Mouse (Mus musculus) kidney, postnatal 0 days (tissue): Measurements from ENCODE around the gene Eml3. TPM values are rescaled to one million over a fixed set of nuclear protein-coding genes. Genes with fewer than 3 reads are reported as not detected.

ENCODE experiments used
- ATAC-seq: fragments of 200-750 bp; cut with Nextera tagmentation; replicated peaks from 2 replicates; pipeline ENCODE4 v1.8.0; 2017; ENCODE audit warnings: low read depth, moderate number of reproducible peaks, moderate TSS enrichment, moderate library complexity; ENCODE audit not compliant: low FRiP score
- DNase-seq: peaks from one replicate; pipeline ENCODE4 v3.0.0-alpha.2; 2016; ENCODE audit warnings: low spot score
- H3K27ac ChIP-seq: fragments of 300-500 bp; sonication (generic); 2 replicates; pipeline ENCODE4 v1.5.1; 2014; ENCODE audit warnings: mild to moderate bottlenecking
- H3K27me3 ChIP-seq: fragments of 300-500 bp; sonication (generic); 2 replicates; pipeline ENCODE4 v1.6.1; 2014; ENCODE audit warnings: low read length, mixed read lengths; ENCODE audit not compliant: insufficient read depth
- H3K36me3 ChIP-seq: fragments of 300-500 bp; sonication (generic); 2 replicates; pipeline ENCODE4 v1.6.1; 2014; ENCODE audit warnings: low read length, mixed read lengths; ENCODE audit not compliant: insufficient read depth
- H3K4me1 ChIP-seq: fragments of 300-500 bp; sonication (generic); replicated peaks from 2 replicates; pipeline ENCODE4 v1.6.1; 2014; ENCODE audit warnings: antibody characterized with exemption, low read length, mixed read lengths; ENCODE audit not compliant: insufficient read depth
- H3K4me2 ChIP-seq: fragments of 300-500 bp; sonication (generic); 2 replicates; pipeline ENCODE4 v1.6.1; 2014; ENCODE audit warnings: mild to moderate bottlenecking, low read length, moderate library complexity, mixed read lengths
- H3K4me3 ChIP-seq: fragments of 300-500 bp; sonication (generic); replicated peaks from 2 replicates; pipeline ENCODE4 v1.5.1; 2014; ENCODE audit warnings: low read depth, low read length
- H3K9ac ChIP-seq: fragments of 300-500 bp; sonication (generic); 2 replicates; pipeline ENCODE4 v1.6.1; 2014; ENCODE audit warnings: low read depth, low read length
- H3K9me3 ChIP-seq: fragments of 300-500 bp; sonication (generic); replicated peaks from 2 replicates; pipeline ENCODE4 v1.6.1; 2016; ENCODE audit warnings: low read length, inconsistent platforms, mixed read lengths
- CTCF ChIP-seq: IDR thresholded peaks from 2 replicates; pipeline ENCODE4 v1.5.1; 2016; ENCODE audit warnings: antibody characterized with exemption, low read depth, mild to moderate bottlenecking, moderate library complexity
- WGBS: fragments of 180-500 bp; shearing (Covaris S2); extraction: QIAGEN DNeasy Blood & Tissue Kit; methylation state at CpG from one replicate; pipeline ENCODE4 v1.1.7; 2014; 5-methylcytosine and 5-hydroxymethylcytosine counted together
- polyA plus RNA-seq: library from polyadenylated mRNA; unstranded; fragments of >200 nt; fragmentation: Nextera tagmentation; extraction: Ambion mirVana; gene quantifications from 2 replicates; pipeline ENCODE4 v1.2.1, GENCODE M21; 2015

The Eml3 gene
- polyA plus RNA-seq, 1 experiment from 2014 or later, result 25.5 TPM

- peak within 1 kb of the TSS; percentile 95 for H3K9ac ChIP-seq
- H3K4me3 ChIP-seq, result peak within 1 kb of the TSS; percentile 85
- H3K36me3 ChIP-seq, result 0 out of 2 replicates have a peak, but pooled peaks cover 3% of the 10 kb centered on the region
- peak within 1 kb of the TSS; percentile 87 for H3K4me2 ChIP-seq
- H3K9me3 ChIP-seq, result no peaks in the 10 kb centered on the region
- no peaks in the 10 kb centered on the region for H3K27me3 ChIP-seq
- H3K27ac ChIP-seq, result peak within 1 kb of the TSS; percentile 94
- DNase-seq (peak; percentile 99), ATAC-seq (peak; percentile 98)
- H3K4me1 ChIP-seq, result peaks cover 16% of the 10 kb centered on the region
- WGBS, result under 1% methylated on average over 53 of the region's 53 CpGs
- 0 out of 2 replicates have a peak, but pooled peaks have one; percentile 8 for TF ChIP-seq CTCF
These were observed 31.4 kb upstream of the Eml3 start, which contains the start of gene Ganab for GRCm38 (mm10) chr19:8897865-8898495. Gene Ganab, plus strand, starts transcription at chr19:8898071.

GRCm38 (mm10) chr19:8898576-8898975 is 30.8 kb upstream of the Eml3 start:
- peaks cover 7% of the 10 kb centered on the region; the same call in 1 of the 2 replicates for H3K36me3 ChIP-seq
- peak overlapping the region; percentile 95 for H3K9ac ChIP-seq
- no peaks in the 10 kb centered on the region for H3K9me3 ChIP-seq
- peaks cover 16% of the 10 kb centered on the region for H3K4me1 ChIP-seq
- TF ChIP-seq CTCF, result no peak
- DNase-seq (peak; percentile 33), ATAC-seq (no peak)
- no peaks in the 10 kb centered on the region for H3K27me3 ChIP-seq
- peak overlapping the region; percentile 94 for H3K27ac ChIP-seq
- peak overlapping the region; percentile 87 for H3K4me2 ChIP-seq
- H3K4me3 ChIP-seq, result peak overlapping the region; percentile 85
- WGBS, result 2% methylated on average over 13 of the region's 13 CpGs

- Histone ChIP-seq H3K27me3 (no peaks in the 10 kb centered on the region), H3K4me1 (peaks cover 16% of the 10 kb centered on the region), H3K4me3 (peak overlapping the region; percentile 85), H3K27ac (no peak overlapping the region), H3K36me3 (peaks cover 7% of the 10 kb centered on the region; the same call in 1 of the 2 replicates), H3K9ac (peak overlapping the region; percentile 95), H3K9me3 (no peaks in the 10 kb centered on the region), H3K4me2 (peak overlapping the region; percentile 87)
- DNase-seq, result no peak
- ATAC-seq, result no peak
- WGBS, result 21% methylated on average over 3 of the region's 3 CpGs
- no peak for TF ChIP-seq CTCF
These were observed 30.3 kb upstream of the Eml3 start for GRCm38 (mm10) chr19:8899079-8899478.

- 92% methylated on average over 5 of the region's 5 CpGs for WGBS
- no peak for TF ChIP-seq CTCF
- Histone ChIP-seq H3K9ac (no peak overlapping the region), H3K36me3 (peaks cover 33% of the 10 kb centered on the region), H3K4me2 (no peak overlapping the region), H3K9me3 (no peaks in the 10 kb centered on the region), H3K4me3 (no peak overlapping the region), H3K4me1 (peaks cover 9% of the 10 kb centered on the region), H3K27ac (no peak overlapping the region), H3K27me3 (no peaks in the 10 kb centered on the region)
- ATAC-seq, result no peak
- DNase-seq, result no peak
These were observed 25.9 kb upstream of the Eml3 start for GRCm38 (mm10) chr19:8903412-8903811.

GRCm38 (mm10) chr19:8908531-8908930 is 20.8 kb upstream of the Eml3 start:
- Histone ChIP-seq H3K9ac (no peak overlapping the region), H3K4me2 (no peak overlapping the region), H3K4me3 (no peak overlapping the region), H3K36me3 (peaks cover 79% of the 10 kb centered on the region), H3K9me3 (no peaks in the 10 kb centered on the region), H3K4me1 (no peaks in the 10 kb centered on the region), H3K27me3 (no peaks in the 10 kb centered on the region), H3K27ac (no peak overlapping the region)
- WGBS, result 88% methylated on average over 6 of the region's 6 CpGs
- ATAC-seq (no peak), DNase-seq (no peak)
- no peak for TF ChIP-seq CTCF

- H3K4me2 ChIP-seq, result no peak overlapping the region
- H3K27me3 ChIP-seq, result no peaks in the 10 kb centered on the region
- ATAC-seq (no peak), DNase-seq (no peak)
- WGBS, result 83% methylated on average over 5 of the region's 5 CpGs
- no peak for TF ChIP-seq CTCF
- H3K36me3 ChIP-seq, result peaks cover 91% of the 10 kb centered on the region
- no peak overlapping the region for H3K4me3 ChIP-seq
- no peak overlapping the region for H3K9ac ChIP-seq
- no peaks in the 10 kb centered on the region for H3K4me1 ChIP-seq
- H3K27ac ChIP-seq, result no peak overlapping the region
- H3K9me3 ChIP-seq, result no peaks in the 10 kb centered on the region
These were observed 17.5 kb upstream of the Eml3 start for GRCm38 (mm10) chr19:8911810-8912209.
